Mouse (Mus musculus): ENCODE data around the gene Cd36.
"Not testable (repeated sequence)": the region's sequence is repeated elsewhere in the genome, so short reads cannot be mapped to it uniquely, and the experiment has no call there.

The Cd36 gene

DNA sequence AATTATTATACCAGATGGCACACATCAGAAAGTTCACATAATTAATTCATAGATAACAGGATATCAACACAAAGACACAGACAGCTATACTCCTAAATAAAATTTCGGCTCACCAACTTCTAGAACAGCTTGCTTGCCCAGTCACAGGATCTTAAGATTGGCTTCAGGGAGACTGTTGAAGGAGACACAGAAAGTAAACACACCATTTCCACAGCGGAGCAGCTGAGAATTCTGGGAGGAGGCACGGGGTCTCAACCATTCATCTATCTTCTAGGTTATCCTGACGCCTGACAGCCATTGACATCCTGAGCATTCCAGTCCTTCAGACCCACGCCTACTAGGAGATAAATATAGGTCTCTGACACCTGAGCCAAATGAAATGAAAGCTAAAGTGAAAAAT, at the start of gene Cd36:
Gene Cd36, minus strand, starts transcription at position 204 of the 400 bp plus-strand sequence.
- DNase-seq (ENCODE audit: low read depth, low spot score) = no peak

DNA sequence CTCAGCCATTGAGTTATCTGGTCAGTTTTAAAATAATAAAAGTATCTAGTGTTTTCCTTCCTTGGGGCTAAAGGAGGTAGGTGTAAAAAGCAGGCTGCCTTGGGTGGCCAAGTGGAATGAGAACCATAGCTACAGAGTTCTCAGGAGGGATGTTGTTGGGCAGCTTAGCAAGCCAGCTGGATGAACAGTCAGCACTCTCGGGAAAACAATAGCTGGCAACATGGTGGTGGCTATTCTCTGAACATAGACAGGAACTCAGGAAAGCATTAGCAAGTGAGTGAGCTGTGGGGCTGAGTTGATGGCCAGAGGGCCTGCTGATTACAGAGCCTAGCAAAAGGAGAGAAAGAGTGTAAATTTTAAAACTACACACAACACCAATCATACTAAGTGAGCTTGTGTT, 45.9 kb upstream of the Cd36 start:
- DNase-seq (ENCODE audit: low read depth, low spot score) = no peak

DNA sequence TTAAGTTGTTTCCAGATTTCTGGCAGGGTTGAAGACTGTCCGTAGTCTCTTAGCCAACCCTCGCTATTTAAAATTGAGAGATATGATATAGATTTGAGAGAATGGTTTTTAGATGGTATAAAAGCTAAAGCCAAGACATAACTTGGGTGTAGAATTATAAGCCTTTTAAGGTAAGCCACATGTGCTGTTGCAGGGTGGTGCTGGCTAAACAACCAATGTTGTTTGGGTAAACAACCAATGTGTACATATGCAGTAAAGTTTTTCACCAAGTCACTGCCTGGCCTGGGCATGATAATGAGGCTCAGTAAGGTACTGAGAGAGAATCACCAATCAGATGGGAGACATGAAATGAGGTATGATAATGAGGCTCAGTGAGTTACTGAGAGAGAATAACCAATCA, 43.0 kb upstream of the Cd36 start:
- not testable (repeated sequence) for DNase-seq (ENCODE audit: low read depth, low spot score)

DNA sequence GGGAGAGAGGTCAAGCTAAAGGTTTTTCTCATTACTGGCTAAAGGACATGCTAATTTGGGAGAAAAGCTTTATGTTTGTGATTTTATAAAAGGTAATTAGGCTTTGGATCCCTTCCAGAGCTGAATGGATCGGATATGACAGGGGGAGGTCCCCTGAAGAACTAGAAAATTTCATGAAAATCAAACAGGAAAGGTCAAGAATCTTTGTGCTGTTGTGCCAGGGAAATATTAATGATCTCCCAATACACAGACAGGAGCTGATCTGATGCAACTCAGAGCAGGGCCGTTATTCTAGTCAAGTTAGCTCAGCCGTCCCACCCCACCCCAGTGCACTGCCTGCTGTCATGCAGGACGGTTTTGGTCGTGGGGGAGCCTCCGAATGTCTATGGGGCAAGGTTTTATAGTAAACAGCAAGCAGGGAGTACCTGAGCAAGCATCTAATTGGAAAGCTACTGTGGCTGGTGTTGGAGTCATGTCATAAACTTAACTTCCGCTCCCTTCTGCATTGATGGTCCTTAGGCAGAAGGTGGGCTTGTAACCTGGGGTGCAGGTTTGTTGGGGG, 40.5 kb upstream of the Cd36 start:
- DNase-seq (ENCODE audit: low read depth, low spot score) = no peak

DNA sequence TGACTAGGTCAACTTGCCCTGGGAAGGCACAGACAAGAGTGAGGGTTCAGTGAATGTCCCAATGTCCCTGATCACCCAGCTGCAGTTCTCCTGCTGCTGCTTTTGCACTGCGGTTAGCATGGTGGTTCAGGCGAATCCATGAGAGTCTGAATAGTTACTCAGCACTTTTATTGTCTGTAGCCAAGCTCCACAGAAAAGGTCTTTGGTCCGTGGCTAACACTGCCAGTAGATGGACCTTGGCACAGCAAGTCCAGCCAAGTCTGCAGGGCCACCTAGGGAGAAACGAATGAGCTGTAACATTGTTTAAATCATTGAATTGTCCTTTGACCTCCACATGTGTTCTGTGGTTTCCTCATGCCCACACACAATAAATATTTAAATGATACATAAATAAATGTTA, 39.9 kb upstream of the Cd36 start:
- no peak for DNase-seq (ENCODE audit: low read depth, low spot score)

DNA sequence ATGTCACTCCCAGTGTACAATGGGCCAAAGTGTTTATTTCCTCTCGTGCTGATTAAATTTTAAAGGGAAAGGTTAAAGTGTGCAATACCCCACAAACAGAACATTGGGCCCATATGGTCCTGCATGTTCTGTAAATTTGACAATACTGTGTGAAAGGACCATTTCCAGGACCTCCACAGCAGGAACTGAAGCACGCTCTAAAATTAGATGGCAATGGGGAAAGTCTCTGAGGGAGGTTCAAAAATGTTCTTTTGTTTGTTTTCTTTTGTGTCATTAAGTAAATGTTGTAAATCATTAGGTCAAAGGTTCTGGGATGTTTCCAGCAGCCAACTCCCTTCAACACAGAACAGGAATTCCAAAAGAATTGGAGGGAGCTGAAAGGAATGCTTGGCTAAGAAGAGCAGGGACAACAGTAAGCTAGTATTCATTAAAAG, 35.5 kb upstream of the Cd36 start:
- no peak for DNase-seq (ENCODE audit: low read depth, low spot score)

DNA sequence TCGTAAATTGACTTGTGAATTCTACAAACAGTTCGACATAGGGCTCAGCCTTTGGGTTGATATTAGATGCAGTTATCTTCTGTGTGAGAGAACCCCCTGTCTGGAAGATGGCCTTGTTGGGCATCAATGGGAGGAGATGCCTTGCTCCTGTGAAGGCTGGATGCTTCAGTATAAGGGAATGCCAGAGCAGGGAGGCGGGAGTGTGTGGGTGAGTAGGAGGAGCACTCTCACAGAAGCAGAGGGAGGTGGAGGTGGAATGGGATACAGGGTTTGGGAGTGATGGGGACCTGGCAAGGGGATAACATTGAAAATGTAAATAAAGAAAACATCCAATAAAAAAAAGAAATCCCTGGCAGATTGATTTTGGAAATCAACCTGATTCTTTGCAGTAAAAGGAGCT, 35.0 kb upstream of the Cd36 start:
- DNase-seq (ENCODE audit: low read depth, low spot score) = no peak

DNA sequence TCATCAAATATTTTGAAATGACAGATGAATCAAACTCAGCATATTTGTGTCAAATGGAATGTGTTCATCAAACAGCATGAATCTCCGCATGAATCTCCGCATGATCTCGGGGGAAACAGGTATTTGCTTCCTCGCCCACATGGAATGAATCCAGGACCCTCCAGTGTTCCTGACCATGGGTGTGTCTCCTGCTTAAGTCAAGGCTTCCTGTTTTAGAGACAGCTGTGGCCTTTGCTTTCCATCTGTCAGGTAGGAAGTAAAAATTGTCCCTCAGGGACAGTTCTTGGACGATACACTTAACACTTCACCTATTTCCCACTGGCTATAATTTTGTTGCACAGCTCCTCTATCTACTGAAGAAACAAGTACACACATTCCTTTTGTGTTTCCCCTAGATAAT, 30.4 kb upstream of the Cd36 start:
- DNase-seq (ENCODE audit: low read depth, low spot score) = no peak

DNA sequence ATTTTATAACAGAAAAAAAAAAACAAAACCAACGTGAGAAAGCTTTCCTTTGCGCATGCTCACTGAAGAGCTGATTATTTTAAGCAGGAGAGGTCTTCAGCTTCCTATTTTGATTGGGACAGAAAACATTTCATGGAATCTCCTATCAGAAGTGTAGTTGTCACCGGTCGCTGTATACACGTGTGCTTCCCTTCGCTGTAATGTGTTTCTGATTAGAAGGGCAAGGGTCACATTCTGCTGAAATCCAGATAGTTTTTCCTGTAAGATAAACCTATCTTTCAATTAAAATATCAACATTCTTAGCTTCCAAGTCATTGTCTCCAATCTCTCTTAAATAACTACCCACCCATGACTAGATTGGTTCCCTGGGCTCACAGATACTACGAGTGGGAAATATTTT, 16.2 kb upstream of the Cd36 start:
- DNase-seq (ENCODE audit: low read depth, low spot score) = no peak

DNA sequence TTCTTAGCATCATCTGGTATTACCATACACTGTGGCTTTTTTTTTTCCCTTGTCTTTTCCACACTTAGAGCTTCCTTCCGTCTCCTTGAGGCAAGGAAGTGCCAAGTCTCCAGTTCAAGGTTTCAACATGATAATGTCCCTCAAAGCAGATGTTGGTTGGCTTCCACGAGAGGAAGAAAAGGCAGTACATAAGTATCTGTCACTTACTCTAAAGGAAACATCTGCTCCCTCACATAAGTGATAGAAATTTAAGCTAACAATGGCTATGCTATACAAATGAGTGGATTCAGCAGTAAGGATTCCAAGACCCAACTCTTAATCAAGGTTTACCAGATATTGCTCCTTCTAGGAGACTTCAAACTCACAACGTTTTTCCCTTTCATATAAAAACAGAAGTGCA, 10.3 kb upstream of the Cd36 start:
- no peak for DNase-seq (ENCODE audit: low read depth, low spot score)

DNA sequence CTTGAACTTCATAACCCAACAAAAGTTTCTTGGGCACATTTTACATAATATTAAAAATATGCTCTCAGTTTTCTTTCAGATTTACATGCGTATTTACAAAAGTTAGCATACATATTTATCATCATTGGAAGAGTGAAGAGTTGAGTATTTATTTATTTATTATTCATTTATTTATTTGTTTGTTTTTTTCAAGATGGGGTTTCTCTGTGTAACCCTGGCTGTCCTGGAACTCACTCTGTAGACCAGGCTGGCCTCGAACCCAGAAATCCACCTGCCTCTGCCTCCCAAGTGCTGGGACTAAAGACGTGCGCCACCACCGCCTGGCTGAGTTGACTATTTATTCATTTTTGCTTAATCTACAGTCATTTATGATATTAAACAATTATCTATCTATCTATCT, 9.0 kb upstream of the Cd36 start:
- peak; percentile 25 for DNase-seq (ENCODE audit: low read depth, low spot score)

DNA sequence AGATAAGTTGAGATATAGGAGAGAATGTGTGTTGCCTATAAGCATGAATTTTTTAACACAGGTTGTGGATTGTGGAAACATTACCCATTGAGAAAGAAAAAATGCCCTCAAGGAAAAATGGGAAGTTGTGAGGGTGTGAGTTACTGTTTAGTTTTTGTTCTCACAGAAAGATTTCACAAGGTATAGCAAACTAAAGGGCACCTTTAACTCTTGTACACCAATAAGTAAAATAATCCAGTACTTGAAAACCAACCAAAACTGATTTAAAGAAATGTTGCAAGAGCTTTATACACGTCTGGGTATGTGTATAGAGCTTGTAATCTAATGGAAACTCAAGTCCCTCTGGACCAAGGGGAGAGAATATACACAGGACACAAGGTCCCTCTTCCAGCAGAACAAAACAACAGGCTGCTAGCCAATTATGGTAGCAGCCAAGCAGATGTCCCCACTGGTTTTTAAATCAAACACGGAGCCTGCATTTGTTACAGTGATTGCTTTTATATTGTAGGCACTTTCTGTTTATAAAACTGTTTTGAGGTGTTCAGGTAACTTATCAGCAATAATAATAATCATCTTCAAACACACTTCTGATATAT, 5.1 kb upstream of the Cd36 start:
- no peak for DNase-seq (ENCODE audit: low read depth, low spot score)

DNA sequence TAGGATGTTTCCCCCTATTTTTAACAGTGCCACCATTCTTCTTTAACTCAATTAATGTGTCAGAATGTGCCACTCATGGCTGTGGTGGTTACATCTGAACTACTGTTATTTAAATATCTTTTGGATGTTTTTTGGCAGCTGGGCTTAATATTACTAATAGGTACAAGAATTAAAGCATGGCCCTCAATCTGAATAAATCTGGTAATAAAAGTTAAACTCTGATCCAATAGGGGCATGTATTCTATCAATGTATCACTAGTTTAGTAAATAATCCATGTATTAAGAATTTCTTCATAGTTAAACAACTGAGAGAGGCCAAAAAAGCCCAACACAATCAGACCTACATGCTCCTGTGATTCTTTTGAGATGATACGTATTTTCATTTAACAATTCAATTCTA, 690 bp upstream of the Cd36 start:
- no peak for DNase-seq (ENCODE audit: low read depth, low spot score)

DNA sequence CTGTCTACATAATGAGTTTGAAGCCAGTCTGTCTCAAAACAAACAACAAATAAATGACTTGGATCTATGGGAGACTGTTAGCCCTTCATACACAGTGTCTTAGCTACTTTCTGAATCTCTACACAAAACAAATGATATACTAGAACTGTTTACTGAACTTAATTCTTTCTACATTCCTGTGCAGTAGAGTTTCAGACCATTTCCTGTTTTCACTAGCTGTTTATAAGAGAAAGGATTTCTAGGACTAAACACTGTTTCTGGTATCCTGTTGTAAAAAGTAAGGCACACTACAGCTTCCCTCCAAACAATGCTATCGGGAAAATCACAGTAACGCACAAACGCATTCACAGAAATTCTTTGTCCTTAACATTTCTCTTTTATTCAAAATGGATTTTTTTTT, 2.2 kb downstream of the Cd36 start:
- DNase-seq (ENCODE audit: low read depth, low spot score) = no peak

DNA sequence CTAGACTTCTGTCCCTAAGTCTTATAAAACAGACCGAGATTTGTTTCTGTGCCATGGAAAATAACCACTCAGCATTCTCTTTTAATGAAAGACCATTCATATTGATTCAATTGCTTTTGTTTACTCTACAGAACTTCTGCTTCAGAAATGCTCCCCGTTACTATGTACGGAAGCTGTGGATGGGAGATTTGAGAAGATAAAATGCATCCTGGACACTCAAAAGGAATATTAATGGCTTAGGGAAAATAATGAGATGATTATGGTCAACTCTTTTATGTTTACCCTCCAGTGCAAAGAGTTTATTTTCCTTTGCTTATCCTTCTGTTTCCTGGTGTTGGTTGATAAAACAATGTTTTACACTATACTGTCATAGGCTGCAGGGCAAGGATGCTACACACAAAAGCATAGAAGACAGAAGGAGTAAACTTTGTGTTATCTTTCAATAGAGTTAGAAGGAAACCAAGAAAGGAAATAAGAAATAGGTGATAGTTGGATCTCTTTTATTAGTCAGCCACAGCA, 5.2 kb downstream of the Cd36 start:
- no peak for DNase-seq (ENCODE audit: low read depth, low spot score)

DNA sequence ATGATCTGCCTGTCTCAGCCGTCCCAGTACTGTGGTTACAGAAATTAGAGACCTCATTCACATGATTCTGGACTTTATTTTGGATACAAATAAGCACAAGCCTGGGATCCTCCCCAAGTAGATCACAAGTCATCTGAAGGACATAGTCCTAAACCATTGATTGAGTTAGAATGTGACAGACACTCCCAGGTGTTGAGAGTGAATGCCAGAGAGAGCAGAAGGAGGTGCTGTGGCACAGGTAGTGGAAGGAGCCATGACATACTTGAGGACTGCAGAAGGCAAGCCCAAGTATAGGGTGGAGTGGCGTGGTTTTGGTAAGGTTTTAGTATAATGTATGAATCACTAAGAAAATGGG, 7.1 kb downstream of the Cd36 start:
- no peak for DNase-seq (ENCODE audit: low read depth, low spot score)

DNA sequence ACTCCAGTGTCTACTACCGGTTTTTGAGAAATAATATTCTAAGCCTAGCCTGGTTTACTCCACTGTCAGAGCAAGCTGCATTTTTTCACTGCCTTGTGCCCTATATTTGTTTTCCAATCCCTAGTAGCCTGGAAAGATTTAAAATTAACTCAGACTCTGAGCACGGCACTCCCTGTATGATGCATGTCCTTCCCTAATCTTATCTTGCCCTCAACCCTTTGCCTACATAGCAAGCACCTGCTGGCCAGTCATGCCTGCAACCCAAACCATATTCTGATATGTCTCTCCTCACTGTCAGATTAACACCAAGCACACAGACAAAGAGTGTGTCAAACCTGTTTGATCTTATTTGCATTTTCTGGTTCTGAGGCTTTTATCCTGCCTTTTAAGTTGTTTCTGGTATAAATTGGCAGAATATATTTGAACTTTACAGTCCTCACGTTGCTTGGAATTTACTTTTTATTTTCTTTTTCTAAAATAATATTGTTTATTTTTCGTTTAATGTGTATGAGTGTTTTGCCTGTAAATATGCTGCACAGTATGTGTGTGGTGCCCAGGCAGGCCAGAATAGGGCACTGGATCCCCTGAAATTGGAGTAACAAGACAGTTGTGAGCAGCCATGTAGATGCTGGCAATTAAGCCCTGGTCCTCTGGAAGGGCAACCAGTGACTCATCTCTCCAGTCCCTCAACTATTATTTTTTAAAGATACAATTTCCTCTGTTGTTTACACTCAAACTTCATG, 7.6 kb downstream of the Cd36 start:
- no peak for DNase-seq (ENCODE audit: low read depth, low spot score)

DNA sequence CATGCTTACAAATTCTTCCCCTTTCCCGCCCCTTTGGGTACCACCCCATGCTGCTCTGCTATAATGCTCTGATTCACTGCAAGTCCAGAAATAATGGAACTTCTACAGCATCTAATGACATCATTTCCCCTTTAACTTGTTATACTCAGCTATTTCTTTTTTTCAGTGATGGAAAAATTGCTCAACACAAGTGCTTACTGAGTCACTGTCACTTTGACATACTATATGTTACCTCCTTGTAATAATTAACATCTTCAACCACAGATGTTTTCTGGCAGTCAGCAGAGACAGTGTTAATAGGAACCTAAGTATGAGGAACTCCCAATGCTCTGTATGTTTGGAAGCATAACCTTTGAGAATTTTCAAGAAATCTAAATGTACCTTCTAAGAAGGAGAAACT, 8.7 kb downstream of the Cd36 start:
- no peak for DNase-seq (ENCODE audit: low read depth, low spot score)

DNA sequence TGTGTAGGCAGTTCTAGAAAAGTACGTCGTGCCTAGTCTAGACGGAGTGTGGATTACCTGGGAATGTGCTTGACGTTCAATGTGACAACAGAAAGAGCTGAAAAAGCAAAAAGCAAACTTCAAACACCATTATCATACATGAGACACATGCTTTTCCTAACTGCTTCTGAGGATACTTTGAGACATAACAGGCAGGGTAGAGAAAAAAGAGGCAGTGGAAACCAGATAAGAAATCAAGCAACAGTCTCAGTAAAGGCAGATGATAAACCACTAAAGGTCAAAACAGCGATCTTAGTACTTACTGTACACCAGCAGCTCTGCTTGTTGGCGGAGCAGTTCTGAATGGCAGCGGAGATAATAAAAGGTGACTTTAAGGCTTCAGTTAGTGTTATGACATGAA, 11.6 kb downstream of the Cd36 start:
- DNase-seq (ENCODE audit: low read depth, low spot score) = no peak

DNA sequence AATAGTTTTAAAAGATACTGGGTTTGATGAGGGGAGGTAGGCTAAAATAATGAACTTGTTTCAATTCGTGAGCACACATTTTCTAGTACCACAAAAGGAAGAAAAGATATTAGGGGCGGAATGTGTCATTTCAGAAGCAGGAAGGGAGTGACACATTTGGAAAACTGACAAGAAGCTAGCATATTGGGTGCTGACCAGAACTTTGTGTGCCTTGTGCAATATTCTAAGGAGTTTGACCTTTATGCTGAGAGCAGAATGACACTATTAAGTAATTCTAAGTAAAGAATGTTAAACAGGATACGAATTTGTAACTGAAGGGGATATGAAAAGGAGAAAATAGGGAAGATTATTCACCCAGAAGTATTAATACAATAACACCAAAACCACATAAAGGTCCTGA, 12.0 kb downstream of the Cd36 start:
- DNase-seq (ENCODE audit: low read depth, low spot score) = no peak

DNA sequence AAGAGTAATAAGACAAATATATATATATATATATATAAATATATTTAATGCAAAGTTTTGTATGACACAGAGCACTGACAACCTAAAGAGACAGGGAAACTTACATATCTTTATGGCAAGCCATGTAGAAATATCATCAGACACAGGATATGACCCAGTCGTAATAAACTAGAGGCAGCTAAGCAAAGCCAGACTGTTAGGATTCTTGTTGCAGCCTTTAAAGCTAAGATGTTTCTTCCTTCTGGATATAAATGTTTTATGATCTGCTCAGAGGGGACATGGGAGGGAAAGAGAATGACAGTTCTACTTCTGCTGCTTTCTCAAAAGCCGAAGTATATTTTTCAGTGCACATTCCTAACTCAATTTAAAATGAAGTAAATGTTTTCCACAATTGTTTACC, 14.3 kb downstream of the Cd36 start:
- DNase-seq (ENCODE audit: low read depth, low spot score) = no peak

DNA sequence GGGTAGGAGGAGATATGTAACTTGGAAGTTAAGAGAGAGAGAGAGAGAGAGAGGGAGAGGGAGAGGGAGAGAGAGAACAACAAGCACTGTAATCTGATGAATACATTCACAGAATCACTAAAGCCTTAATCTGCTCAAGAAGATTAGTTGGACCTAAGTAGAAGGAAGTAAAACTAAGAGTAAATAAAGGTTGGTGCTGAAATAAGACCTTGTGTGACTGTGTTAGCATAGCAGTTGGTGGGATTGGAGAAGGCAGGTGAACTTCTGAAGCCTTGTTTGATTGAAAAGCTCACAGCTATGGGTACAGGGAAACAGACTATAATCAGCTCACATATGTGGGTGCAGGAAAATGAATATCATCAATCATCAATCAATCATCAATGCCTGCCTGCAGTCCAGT, 23.2 kb downstream of the Cd36 start:
- no peak for DNase-seq (ENCODE audit: low read depth, low spot score)

DNA sequence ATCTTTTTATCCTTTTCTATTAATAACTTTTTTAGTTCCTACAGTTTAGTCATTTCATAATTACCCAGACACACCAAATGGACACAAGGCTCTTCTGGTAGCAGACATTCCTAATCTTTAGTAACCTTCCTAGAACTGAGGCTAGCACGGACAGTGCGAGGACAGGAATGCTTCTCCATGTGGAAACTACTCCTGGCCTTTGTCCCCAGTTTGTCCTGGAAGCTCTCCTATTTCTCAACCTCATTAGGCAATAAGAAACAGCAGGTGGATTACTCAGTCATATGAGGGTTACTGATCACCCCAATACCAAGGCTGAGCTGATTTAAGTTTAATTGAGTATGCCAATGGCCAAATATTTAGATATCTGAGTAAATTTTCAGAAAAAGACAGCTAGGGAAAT, 25.5 kb downstream of the Cd36 start:
- no peak for DNase-seq (ENCODE audit: low read depth, low spot score)
